Mouse (Mus musculus) gastrocnemius, postnatal 14 days (tissue): Measurements from ENCODE around the gene Gm49601. TPM values are rescaled to one million over a fixed set of nuclear protein-coding genes. Genes with fewer than 3 reads are reported as not detected.
A peak's percentile ranks its signal among the peaks of the same experiment; 100 is the strongest.

Source experiments
- DNase-seq: peaks from one replicate; pipeline ENCODE4 v3.0.0; 2021; ENCODE audit warnings: mixed read lengths
- intact Hi-C: fragments of 180-260 bp; cut with DNase I; formaldehyde crosslinking; loops from one replicate; pipeline ENCODE4 v1.15.1; 2025; ENCODE audit warnings: low total_unique reads
- total RNA-seq, 2 experiments: library from RNA; stranded (reverse); gene quantifications; 2 replicates each; pipeline ENCODE4 v1.2.3; 2021

Gene Gm49601
- total RNA-seq, 2 experiments from 2014 or later = 1.0 to 1.7 TPM

DNA sequence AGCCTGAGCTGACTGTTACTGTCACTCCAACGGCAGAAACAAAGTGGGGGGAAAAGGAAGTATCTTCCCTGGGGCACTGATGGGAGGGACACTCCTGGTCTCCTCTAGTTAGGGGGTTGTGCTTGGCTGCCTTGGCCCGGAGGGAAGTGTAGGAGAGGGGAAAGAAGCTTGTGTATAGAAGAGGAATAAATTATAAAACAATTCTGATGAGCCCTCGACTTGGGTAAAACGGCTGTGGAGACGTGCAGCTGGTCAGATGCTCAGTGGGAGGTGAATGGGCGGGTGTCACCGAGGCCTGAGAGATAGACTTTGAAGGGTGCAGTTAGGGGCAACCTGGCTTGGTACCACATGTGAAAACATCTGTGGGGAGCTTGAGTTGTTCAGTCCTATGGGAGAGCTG lies 4.9 kb upstream of the Gm49601 start:
- intact Hi-C loops = no loop called here
- no peak for DNase-seq

- DNase-seq = no peak
- intact Hi-C loops = no loop called here
Observed at GRCm38 (mm10) chr16:18630291-18630690, 4.1 kb upstream of the Gm49601 start.

DNA sequence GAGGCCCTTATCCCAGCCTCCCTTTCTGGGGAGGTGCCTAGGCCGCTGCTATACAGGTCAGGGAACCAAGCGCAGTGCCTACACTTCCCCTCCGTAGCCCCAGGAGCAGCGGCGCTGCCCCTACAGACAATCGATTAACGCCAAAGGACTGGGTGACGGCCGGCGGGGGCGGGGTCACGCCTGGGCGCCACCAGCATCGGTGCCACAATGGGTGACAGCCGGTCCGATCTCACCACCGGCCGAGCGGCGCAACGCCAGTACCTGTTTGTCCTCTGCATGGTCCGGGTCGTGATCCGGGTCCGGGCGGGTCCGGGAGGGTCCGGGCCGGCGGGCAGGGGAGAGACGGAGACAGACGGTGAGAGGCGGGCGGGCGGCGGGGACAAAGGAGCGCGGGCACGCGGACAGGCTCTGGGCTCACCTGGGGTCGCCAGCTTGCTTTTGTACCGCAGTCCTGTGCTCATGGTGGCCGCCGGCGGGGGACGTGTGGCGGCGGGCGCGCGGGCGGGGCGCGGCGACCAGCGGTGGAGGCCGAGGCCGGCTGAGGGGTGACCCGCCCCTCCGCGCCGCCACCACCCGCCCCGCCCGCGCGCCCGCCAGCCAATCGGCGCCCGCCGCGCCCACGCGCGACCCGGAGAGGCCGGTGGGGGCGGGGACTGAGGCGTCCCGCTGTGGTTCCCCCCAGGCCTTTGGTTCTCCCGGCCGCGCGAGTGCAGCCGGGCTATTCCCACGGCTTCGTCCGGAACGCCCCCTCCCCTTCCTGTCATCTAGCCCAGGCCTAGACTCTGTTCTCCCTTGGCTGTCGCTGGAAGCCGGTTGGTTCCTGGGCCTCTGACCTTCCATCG lies 3.4 kb upstream of the Gm49601 start, which contains the start of gene Sept5:
Gene Sept5 (minus strand): TSS at position 565 of the 842 bp plus-strand sequence.
- peak; percentile 81 for DNase-seq
- intact Hi-C loops = loop anchor here (5.0 kb wide), 1 partner anchor 168 kb away; no protein-coding TSS in a partner anchor

GRCm38 (mm10) chr16:18628948-18629340 lies 2.7 kb upstream of the Gm49601 start:
- intact Hi-C loops = loop anchor here (5.0 kb wide), 1 partner anchor 168 kb away; no protein-coding TSS in a partner anchor
- DNase-seq = no peak

DNA sequence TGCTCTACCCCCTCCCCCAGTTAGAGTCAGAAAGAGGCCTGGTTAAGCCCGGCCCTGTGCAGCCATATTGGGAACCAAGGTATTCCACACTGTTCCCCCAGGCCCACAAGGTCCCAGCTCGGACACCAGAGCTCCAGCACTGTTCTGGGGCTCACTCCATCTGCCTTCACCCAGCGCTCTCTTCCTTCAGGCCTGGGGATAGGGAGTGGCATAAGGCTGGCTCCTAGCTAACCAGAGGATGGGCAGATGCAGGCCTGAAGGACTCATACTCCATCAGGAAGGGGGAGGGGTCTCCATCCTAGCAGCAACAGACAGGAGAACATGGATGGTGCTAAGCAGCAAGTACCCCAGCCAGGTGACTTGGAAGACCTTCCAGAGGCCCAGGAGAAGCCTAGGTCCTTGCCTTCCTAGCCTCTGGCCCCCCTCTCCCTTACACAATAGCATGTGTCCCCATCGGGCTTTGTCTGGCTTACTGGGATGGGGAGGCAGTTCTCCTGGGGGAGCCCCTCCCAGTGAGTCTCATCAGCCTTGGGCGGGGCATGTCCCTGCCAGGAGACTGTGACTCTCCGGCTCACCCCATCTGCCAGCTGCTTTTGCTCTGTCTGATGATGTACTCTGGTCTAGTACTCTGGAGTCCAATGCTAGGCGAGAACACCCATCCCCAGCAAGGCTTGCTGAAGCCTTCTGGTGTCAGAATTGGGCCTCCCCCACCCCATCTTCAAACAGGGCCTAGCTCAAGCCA lies 2.1 kb upstream of the Gm49601 start:
- intact Hi-C loops = loop anchor here (5.0 kb wide), 1 partner anchor 169 kb away; no protein-coding TSS in a partner anchor

DNA sequence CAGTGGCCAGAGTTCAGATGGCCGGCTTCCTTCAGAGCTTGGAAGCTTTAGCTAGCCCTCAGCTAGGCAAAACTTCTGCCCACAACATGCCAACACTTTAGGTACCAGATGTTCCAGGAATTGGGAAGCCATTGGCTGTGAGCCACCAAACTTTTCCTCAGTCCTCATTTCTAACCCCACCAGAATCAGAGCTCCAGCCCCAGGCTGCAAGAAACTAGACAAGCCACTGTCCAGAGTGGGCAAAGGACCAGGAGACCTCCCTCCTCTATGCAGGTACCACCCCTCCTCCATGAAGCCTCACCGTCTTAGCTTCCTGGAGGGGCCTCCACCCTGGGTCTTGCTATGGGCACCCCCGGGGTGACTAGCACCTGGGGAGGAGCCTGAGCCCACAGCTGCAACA lies 936 bp upstream of the Gm49601 start:
- intact Hi-C loops = loop anchor here (2.0 to 5.0 kb wide), 2 partner anchors 52 to 170 kb away; no protein-coding TSS in a partner anchor
- DNase-seq = no peak

More for the DNA sequence above, 2.1 kb upstream of the Gm49601 start:
- no peak for DNase-seq

DNA sequence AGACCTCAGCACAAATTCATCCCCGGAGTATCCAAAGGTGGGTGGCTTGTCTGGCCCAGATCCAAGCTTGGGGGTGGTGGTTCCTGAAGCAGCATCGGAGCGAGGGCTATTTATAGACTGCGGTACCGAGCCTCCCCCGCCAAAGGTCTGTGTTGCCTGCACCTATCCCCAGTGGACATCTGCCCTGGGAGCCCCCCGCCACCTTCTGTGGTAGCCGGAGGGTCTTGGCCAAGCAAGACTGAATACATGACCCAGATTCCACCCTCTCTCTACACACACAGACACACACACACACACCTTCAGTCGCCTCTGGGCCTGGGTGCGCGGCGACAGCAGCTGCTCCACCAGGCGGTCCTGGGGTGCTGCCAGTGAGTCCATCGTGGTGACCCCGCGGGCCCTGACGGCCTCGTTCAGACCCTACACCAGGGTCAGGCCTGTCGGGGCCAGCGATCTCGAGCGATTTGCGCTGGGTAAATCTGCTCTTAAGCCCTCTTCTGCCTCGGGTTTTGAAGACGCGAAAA lies 376 bp downstream of the Gm49601 start:
- intact Hi-C loops = loop anchor here (2.0 to 5.0 kb wide), 2 partner anchors 53 to 171 kb away; no protein-coding TSS in a partner anchor
- no peak for DNase-seq

GRCm38 (mm10) chr16:18625097-18625496 lies 1.1 kb downstream of the Gm49601 start:
- intact Hi-C loops = loop anchor here (5.0 kb wide), 1 partner anchor 172 kb away; no protein-coding TSS in a partner anchor
- no peak for DNase-seq

- intact Hi-C loops = loop anchor here (5.0 kb wide), 1 partner anchor 173 kb away; no protein-coding TSS in a partner anchor
- DNase-seq = no peak
Observed at GRCm38 (mm10) chr16:18624641-18625040, 1.6 kb downstream of the Gm49601 start.

DNA sequence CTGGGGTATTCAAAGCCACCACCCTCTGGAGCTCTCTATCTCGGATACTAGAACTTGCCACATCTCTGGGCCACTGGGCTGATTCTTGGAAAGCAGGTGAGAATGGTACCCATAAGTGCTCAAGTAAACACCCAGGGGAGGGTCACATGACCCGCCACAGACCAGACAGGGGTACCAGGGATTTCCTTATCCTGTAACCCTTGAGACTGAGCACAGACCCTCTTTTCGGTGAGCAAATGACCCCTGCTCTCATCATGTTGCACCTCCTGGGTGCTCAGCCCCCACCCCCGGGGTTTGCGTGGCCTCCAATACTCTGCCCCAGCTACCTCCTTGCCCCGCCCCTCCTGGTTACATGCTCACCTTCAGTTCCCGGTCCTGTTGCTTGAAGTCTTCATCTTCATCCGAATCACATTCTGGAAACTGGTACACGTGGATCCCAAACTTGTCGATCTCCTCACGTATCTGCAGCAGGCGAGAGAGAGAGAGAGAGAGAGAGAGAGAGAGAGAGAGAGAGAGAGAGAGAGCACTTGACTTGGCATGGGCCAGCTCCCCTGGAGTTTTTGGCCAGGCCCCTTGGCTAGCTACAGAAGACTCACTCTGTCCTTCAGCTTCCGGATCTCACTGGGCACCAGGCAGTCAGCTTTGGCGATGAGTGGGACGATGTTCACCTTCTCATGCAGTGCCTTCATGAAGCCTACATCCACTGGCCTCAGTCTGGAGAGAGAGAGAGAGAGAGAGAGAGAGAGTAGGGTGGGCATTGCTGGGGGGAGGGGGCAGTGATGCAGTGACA lies 2.3 kb downstream of the Gm49601 start:
- DNase-seq = no peak
- intact Hi-C loops = no loop called here

GRCm38 (mm10) chr16:18622916-18623750 lies 3.1 kb downstream of the Gm49601 start:
- intact Hi-C loops = no loop called here
- no peak for DNase-seq

- intact Hi-C loops = no loop called here
- DNase-seq = no peak
Observed at GRCm38 (mm10) chr16:18622019-18622418, 4.2 kb downstream of the Gm49601 start, which contains the start of gene Gp1bb. Gene Gp1bb (minus strand): TSS chr16:18622403.

GRCm38 (mm10) chr16:18621362-18622001 lies 4.7 kb downstream of the Gm49601 start:
- intact Hi-C loops = no loop called here
- DNase-seq = no peak

DNA sequence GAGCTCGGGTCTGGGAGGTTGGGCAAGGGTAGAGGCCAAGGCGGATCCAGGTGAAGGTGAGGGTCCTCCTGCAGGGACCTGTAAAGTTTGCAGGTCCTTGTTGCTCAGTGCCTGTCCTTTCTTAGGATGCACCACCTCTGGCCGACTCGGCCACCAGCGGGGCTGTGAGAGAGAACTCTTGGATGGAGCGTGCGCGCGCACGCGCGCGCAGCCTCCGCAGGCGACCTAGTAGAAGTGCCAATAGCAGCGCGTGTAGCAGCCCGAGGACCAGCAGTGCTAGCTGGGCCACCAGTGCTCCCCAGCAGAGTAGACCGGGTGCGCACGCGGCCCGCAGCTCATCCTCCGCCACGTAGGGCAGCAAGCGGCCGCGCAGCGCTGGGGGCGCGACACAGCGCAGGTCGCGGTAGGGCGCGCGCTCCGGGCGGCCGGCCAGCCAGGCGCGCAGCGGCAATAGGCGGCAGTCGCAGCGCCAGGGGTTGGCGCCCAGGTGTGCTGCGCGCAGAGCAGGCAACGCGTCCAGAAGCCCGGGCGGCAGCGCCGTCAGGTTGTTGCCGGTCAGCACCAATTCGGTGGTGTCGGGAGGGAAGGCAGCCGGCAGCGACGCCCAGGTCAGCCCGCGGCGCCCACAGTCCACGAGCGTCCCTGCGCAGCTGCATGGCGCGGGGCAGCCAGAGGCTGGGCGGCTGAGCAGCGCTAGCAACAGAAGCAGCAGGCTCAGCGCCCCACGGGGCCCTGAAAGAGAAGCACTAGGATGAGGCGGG lies 5.4 kb downstream of the Gm49601 start:
- no peak for DNase-seq
- intact Hi-C loops = no loop called here

DNA sequence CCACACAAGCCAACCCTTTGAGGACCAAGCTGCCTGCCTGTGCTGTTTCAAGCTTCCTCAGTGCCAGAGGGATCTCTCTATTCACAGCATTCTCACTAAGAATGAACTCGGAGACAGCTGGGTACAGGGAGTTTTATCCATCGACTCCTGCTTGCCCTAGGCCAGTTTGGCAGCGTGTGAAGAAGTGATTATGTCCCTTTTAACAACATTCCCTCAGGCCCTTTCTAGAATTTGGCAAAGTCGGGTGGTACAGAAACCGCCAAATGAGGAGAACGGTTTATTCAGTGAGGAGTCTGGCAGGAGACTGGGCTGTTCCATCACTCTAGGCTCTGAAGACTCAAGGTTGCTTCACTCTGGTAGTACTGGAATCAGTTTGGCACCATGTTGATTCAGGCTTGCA lies 6.0 kb downstream of the Gm49601 start:
- intact Hi-C loops = no loop called here

GRCm38 (mm10) chr16:18619110-18619509 lies 7.1 kb downstream of the Gm49601 start:
- no peak for DNase-seq
- intact Hi-C loops = loop anchor here (2.0 to 10.0 kb wide), 2 partner anchors 178 to 274 kb away; partner anchors contain the start of genes Arvcf and Tango2

More for the DNA sequence above, 6.0 kb downstream of the Gm49601 start:
- DNase-seq = no peak

GRCm38 (mm10) chr16:18618297-18618696 lies 7.9 kb downstream of the Gm49601 start:
- intact Hi-C loops = loop anchor here (2.0 to 10.0 kb wide), 2 partner anchors 177 to 273 kb away; partner anchors contain the start of genes Arvcf and Tango2
- no peak for DNase-seq
